Mouse (Mus musculus) erythroid progenitor cell, adult 5-6 weeks (primary cell): ENCODE results near the gene Spty2d1. TPM values are rescaled to one million over a fixed set of nuclear protein-coding genes. Genes with fewer than 3 reads are reported as not detected.

Source experiments
- total RNA-seq, 2 experiments: library from RNA; stranded (forward) in 1 of 2; stranded (reverse) in 1 of 2; fragments of 150-400 nt in 1 of 2; fragments of 186-747, 209-891 nt in 1 of 2; gene quantifications; 2 replicates each; pipeline versions ENCODE4 v1.2.3 to v1.2.4; 2015 to 2017; ENCODE audit warnings: low replicate concordance in 2 of 2

Gene Spty2d1
- total RNA-seq, 2 experiments from 2014 or later: 22.1 to 34.8 TPM

Other genes with a start within 250 kb of the Spty2d1 start
- 7.2 and 9.2 TPM in 2 replicates for gene Hps5, start 212.3 kb downstream of the Spty2d1 start, total RNA-seq (2015; ENCODE audit: low replicate concordance)
- gene Hps5, start 212.3 kb downstream of the Spty2d1 start, total RNA-seq (2017; ENCODE audit: low replicate concordance): 19.8 and 29.9 TPM in 2 replicates
- 16.2 and 28.5 TPM in 2 replicates for gene Gtf2h1, start 212.3 kb downstream of the Spty2d1 start, total RNA-seq (2015; ENCODE audit: low replicate concordance)
- 15.2 and 25.9 TPM in 2 replicates for gene Gtf2h1, start 212.3 kb downstream of the Spty2d1 start, total RNA-seq (2017; ENCODE audit: low replicate concordance)
- 72.9 and 85.4 TPM in 2 replicates for gene Ldha, start 166.9 kb downstream of the Spty2d1 start, total RNA-seq (2015; ENCODE audit: low replicate concordance)
- gene Ldha, start 166.9 kb downstream of the Spty2d1 start, total RNA-seq (2017; ENCODE audit: low replicate concordance): 29.2 and 59.4 TPM in 2 replicates
- 2.2 TPM in 1 of 2 replicates, not detected in the other for gene Ldhc, start 147.2 kb downstream of the Spty2d1 start, total RNA-seq (2015; ENCODE audit: low replicate concordance)
- 0.64 TPM in 1 of 2 replicates, not detected in the other for gene Ldhc, start 147.2 kb downstream of the Spty2d1 start, total RNA-seq (2017; ENCODE audit: low replicate concordance)
- 75.7 and 78.4 TPM in 2 replicates for gene Tsg101, start 88.4 kb downstream of the Spty2d1 start, total RNA-seq (2015; ENCODE audit: low replicate concordance)
- gene Tsg101, start 88.4 kb downstream of the Spty2d1 start, total RNA-seq (2017; ENCODE audit: low replicate concordance): 23.5 and 33.8 TPM in 2 replicates
- gene Uevld, start 49.9 kb downstream of the Spty2d1 start, total RNA-seq (2015; ENCODE audit: low replicate concordance): 19.8 and 39.0 TPM in 2 replicates
- 28.6 and 35.1 TPM in 2 replicates for gene Uevld, start 49.9 kb downstream of the Spty2d1 start, total RNA-seq (2017; ENCODE audit: low replicate concordance)
- gene Gm9999, start 24.8 kb downstream of the Spty2d1 start, total RNA-seq (2015; ENCODE audit: low replicate concordance): not detected in 2 replicates
- gene Gm9999, start 24.8 kb downstream of the Spty2d1 start, total RNA-seq (2017; ENCODE audit: low replicate concordance): not detected in 2 replicates
- 3.6 and 10.1 TPM in 2 replicates for gene Tmem86a, start 42.2 kb upstream of the Spty2d1 start, total RNA-seq (2015; ENCODE audit: low replicate concordance)
- gene Tmem86a, start 42.2 kb upstream of the Spty2d1 start, total RNA-seq (2017; ENCODE audit: low replicate concordance): 0.13 TPM in 1 of 2 replicates, not detected in the other
- gene Ptpn5, start 125.3 kb upstream of the Spty2d1 start, total RNA-seq (2015; ENCODE audit: low replicate concordance): not detected in 2 replicates
- not detected in 2 replicates for gene Ptpn5, start 125.3 kb upstream of the Spty2d1 start, total RNA-seq (2017; ENCODE audit: low replicate concordance)
- not detected in 2 replicates for gene Mrgpra6, start 196.5 kb upstream of the Spty2d1 start, total RNA-seq (2015; ENCODE audit: low replicate concordance)
- gene Mrgpra6, start 196.5 kb upstream of the Spty2d1 start, total RNA-seq (2017; ENCODE audit: low replicate concordance): not detected in 2 replicates
- not detected in 2 replicates for gene Mrgpra9, start 244.4 kb upstream of the Spty2d1 start, total RNA-seq (2015; ENCODE audit: low replicate concordance)
- not detected in 2 replicates for gene Mrgpra9, start 244.4 kb upstream of the Spty2d1 start, total RNA-seq (2017; ENCODE audit: low replicate concordance)